Mouse (Mus musculus) stomach, embryonic 15.5 days (tissue): ENCODE results near the gene Med13. TPM values are rescaled to one million over a fixed set of nuclear protein-coding genes. Genes with fewer than 3 reads are reported as not detected.
A peak's percentile ranks its signal among the peaks of the same experiment; 100 is the strongest.

ENCODE experiments used
- ATAC-seq: fragments of 200-750 bp; cut with Nextera tagmentation; 2 replicates; pipeline ENCODE4 v1.8.0; 2017; ENCODE audit warnings: low read depth, moderate number of reproducible peaks, moderate TSS enrichment; ENCODE audit not compliant: insufficient read depth, low FRiP score
- H3K27ac ChIP-seq: fragments of 300-500 bp; sonication (generic); 2 replicates; pipeline ENCODE4 v1.5.1; 2015; ENCODE audit warnings: mild to moderate bottlenecking, inconsistent platforms
- H3K27me3 ChIP-seq: fragments of 300-500 bp; sonication (generic); replicated peaks from 2 replicates; pipeline ENCODE4 v1.6.1; 2015; ENCODE audit warnings: inconsistent platforms
- H3K36me3 ChIP-seq: fragments of 300-500 bp; sonication (generic); 2 replicates; pipeline ENCODE4 v1.6.1; 2015; ENCODE audit warnings: inconsistent platforms
- H3K4me1 ChIP-seq: fragments of 300-500 bp; sonication (generic); 2 replicates; pipeline ENCODE4 v1.6.1; 2015; ENCODE audit warnings: inconsistent platforms
- H3K4me2 ChIP-seq: fragments of 300-500 bp; sonication (generic); 2 replicates; pipeline ENCODE4 v1.6.1; 2015; ENCODE audit warnings: mild to moderate bottlenecking, inconsistent platforms
- H3K4me3 ChIP-seq: fragments of 300-500 bp; sonication (generic); replicated peaks from 2 replicates; pipeline ENCODE4 v1.5.1; 2015; ENCODE audit warnings: inconsistent platforms
- H3K9ac ChIP-seq: fragments of 300-500 bp; sonication (generic); 2 replicates; pipeline ENCODE4 v1.6.1; 2015; ENCODE audit warnings: inconsistent platforms
- H3K9me3 ChIP-seq: fragments of 300-500 bp; sonication (generic); 2 replicates; pipeline ENCODE4 v1.6.1; 2016; ENCODE audit warnings: inconsistent platforms
- WGBS: fragments of 180-500 bp; shearing (Covaris S2); methylation state at CpG from one replicate; pipeline ENCODE4 v1.1.7; 2015; 5-methylcytosine and 5-hydroxymethylcytosine counted together
- polyA plus RNA-seq: library from polyadenylated mRNA; unstranded; fragments of >200 nt; fragmentation: Nextera tagmentation; extraction: Ambion mirVana; gene quantifications from 2 replicates; pipeline ENCODE4 v1.2.1, GENCODE M21; 2015

Med13 gene
- polyA plus RNA-seq, 1 experiment from 2014 or later = 8.6 TPM

- Histone ChIP-seq H3K36me3 (no peaks in the 10 kb centered on the region), H3K4me3 (no peak overlapping the region), H3K27ac (no peak overlapping the region), H3K9ac (no peak overlapping the region), H3K4me1 (0 out of 2 replicates have a peak, but pooled peaks cover 8% of the 10 kb centered on the region), H3K27me3 (no peaks in the 10 kb centered on the region), H3K4me2 (no peak overlapping the region), H3K9me3 (no peaks in the 10 kb centered on the region)
- no peak for ATAC-seq
- WGBS = 84% methylated on average over 6 of the region's 6 CpGs
Measured at GRCm38 (mm10) chr11:86375086-86375485, 17.7 kb upstream of the Med13 start.

GRCm38 (mm10) chr11:86371266-86371665 lies 13.9 kb upstream of the Med13 start:
- H3K9ac ChIP-seq = no peak overlapping the region
- no peak overlapping the region for H3K27ac ChIP-seq
- no peak overlapping the region for H3K4me2 ChIP-seq
- no peak overlapping the region for H3K4me3 ChIP-seq
- H3K9me3 ChIP-seq = no peaks in the 10 kb centered on the region
- 0 out of 2 replicates have a peak, but pooled peaks cover under 1% of the 10 kb centered on the region for H3K4me1 ChIP-seq
- no peaks in the 10 kb centered on the region for H3K36me3 ChIP-seq
- H3K27me3 ChIP-seq = no peaks in the 10 kb centered on the region
- no peak for ATAC-seq
- WGBS = 74% methylated on average over 7 of the region's 7 CpGs

- H3K4me2 ChIP-seq = no peak overlapping the region
- 87% methylated on average over 5 of the region's 5 CpGs for WGBS
- no peaks in the 10 kb centered on the region for H3K9me3 ChIP-seq
- H3K27me3 ChIP-seq = no peaks in the 10 kb centered on the region
- no peak overlapping the region for H3K27ac ChIP-seq
- no peak overlapping the region for H3K9ac ChIP-seq
- no peak overlapping the region for H3K4me3 ChIP-seq
- H3K36me3 ChIP-seq = no peaks in the 10 kb centered on the region
- no peak for ATAC-seq
- no peaks in the 10 kb centered on the region for H3K4me1 ChIP-seq
Measured at GRCm38 (mm10) chr11:86369860-86370259, 12.5 kb upstream of the Med13 start.

GRCm38 (mm10) chr11:86369003-86369402 lies 11.6 kb upstream of the Med13 start:
- no peak overlapping the region for H3K9ac ChIP-seq
- no peak overlapping the region for H3K27ac ChIP-seq
- H3K4me3 ChIP-seq = no peak overlapping the region
- H3K4me2 ChIP-seq = no peak overlapping the region
- H3K9me3 ChIP-seq = no peaks in the 10 kb centered on the region
- WGBS = 47% methylated on average over 5 of the region's 5 CpGs
- no peak for ATAC-seq
- no peaks in the 10 kb centered on the region for H3K36me3 ChIP-seq
- no peaks in the 10 kb centered on the region for H3K4me1 ChIP-seq
- no peaks in the 10 kb centered on the region for H3K27me3 ChIP-seq

GRCm38 (mm10) chr11:86364709-86365452 lies 7.5 kb upstream of the Med13 start:
- Histone ChIP-seq H3K9ac (no peak overlapping the region), H3K4me1 (no peaks in the 10 kb centered on the region), H3K27me3 (no peaks in the 10 kb centered on the region), H3K4me2 (no peak overlapping the region), H3K9me3 (no peaks in the 10 kb centered on the region), H3K36me3 (no peaks in the 10 kb centered on the region), H3K4me3 (no peak overlapping the region), H3K27ac (no peak overlapping the region)
- 74% methylated on average over 5 of the region's 5 CpGs for WGBS
- no peak for ATAC-seq

- Histone ChIP-seq H3K4me2 (peak overlapping the region; percentile 25), H3K36me3 (0 out of 2 replicates have a peak, but pooled peaks cover 4% of the 10 kb centered on the region), H3K4me3 (peak overlapping the region; percentile 85), H3K27ac (peak overlapping the region; percentile 99), H3K9me3 (no peaks in the 10 kb centered on the region), H3K27me3 (no peaks in the 10 kb centered on the region), H3K9ac (peak overlapping the region; percentile 94), H3K4me1 (peaks cover 5% of the 10 kb centered on the region)
- 0% methylated on average over 45 of the region's 45 CpGs for WGBS
- ATAC-seq = peak; percentile 95
Measured at GRCm38 (mm10) chr11:86357984-86358528, 654 bp upstream of the Med13 start.

- Histone ChIP-seq H3K36me3 (0 out of 2 replicates have a peak, but pooled peaks cover 4% of the 10 kb centered on the region), H3K27ac (peak overlapping the region; percentile 99; the same call in 1 of the 2 replicates), H3K4me2 (peak overlapping the region; percentile 53), H3K4me3 (peak overlapping the region; percentile 85), H3K9me3 (no peaks in the 10 kb centered on the region), H3K9ac (peak overlapping the region; percentile 94; the same call in 1 of the 2 replicates), H3K27me3 (no peaks in the 10 kb centered on the region), H3K4me1 (peaks cover 5% of the 10 kb centered on the region)
- ATAC-seq = no peak
- 2% methylated on average over 13 of the region's 13 CpGs for WGBS
Measured at GRCm38 (mm10) chr11:86356007-86356853, 1.2 kb downstream of the Med13 start.

GRCm38 (mm10) chr11:86353586-86353985 lies 3.8 kb downstream of the Med13 start:
- Histone ChIP-seq H3K36me3 (0 out of 2 replicates have a peak, but pooled peaks cover 4% of the 10 kb centered on the region), H3K27me3 (no peaks in the 10 kb centered on the region), H3K4me3 (no peak overlapping the region), H3K9me3 (no peaks in the 10 kb centered on the region), H3K4me1 (peaks cover 5% of the 10 kb centered on the region), H3K9ac (no peak overlapping the region), H3K4me2 (no peak overlapping the region), H3K27ac (no peak overlapping the region)
- no peak for ATAC-seq
- WGBS = 58% methylated on average over 3 of the region's 3 CpGs

GRCm38 (mm10) chr11:86351766-86352315 lies 5.6 kb downstream of the Med13 start:
- 45% methylated on average over 3 of the region's 3 CpGs for WGBS
- no peak overlapping the region for H3K27ac ChIP-seq
- H3K4me1 ChIP-seq = peaks cover 5% of the 10 kb centered on the region
- no peak overlapping the region for H3K4me2 ChIP-seq
- H3K4me3 ChIP-seq = no peak overlapping the region
- 0 out of 2 replicates have a peak, but pooled peaks cover 4% of the 10 kb centered on the region for H3K36me3 ChIP-seq
- no peaks in the 10 kb centered on the region for H3K27me3 ChIP-seq
- H3K9me3 ChIP-seq = no peaks in the 10 kb centered on the region
- no peak overlapping the region for H3K9ac ChIP-seq
- ATAC-seq = no peak

GRCm38 (mm10) chr11:86350636-86351138 lies 6.7 kb downstream of the Med13 start:
- H3K27ac ChIP-seq = no peak overlapping the region
- no peak overlapping the region for H3K4me2 ChIP-seq
- no peaks in the 10 kb centered on the region for H3K9me3 ChIP-seq
- no peak overlapping the region for H3K4me3 ChIP-seq
- H3K36me3 ChIP-seq = 0 out of 2 replicates have a peak, but pooled peaks cover 4% of the 10 kb centered on the region
- ATAC-seq = no peak
- H3K27me3 ChIP-seq = no peaks in the 10 kb centered on the region
- H3K9ac ChIP-seq = no peak overlapping the region
- WGBS = 61% methylated on average over 1 of the region's 1 CpGs
- H3K4me1 ChIP-seq = peaks cover 5% of the 10 kb centered on the region

- Histone ChIP-seq H3K4me3 (no peak overlapping the region), H3K27me3 (no peaks in the 10 kb centered on the region), H3K36me3 (peaks cover 6% of the 10 kb centered on the region), H3K9me3 (no peaks in the 10 kb centered on the region), H3K27ac (no peak overlapping the region), H3K4me2 (no peak overlapping the region), H3K4me1 (no peaks in the 10 kb centered on the region), H3K9ac (no peak overlapping the region)
- ATAC-seq = no peak
- WGBS = 27% methylated on average over 2 of the region's 2 CpGs
Measured at GRCm38 (mm10) chr11:86349325-86349724, 8.1 kb downstream of the Med13 start.
